Mouse (Mus musculus) adrenal gland (tissue): Measurements from ENCODE around the gene Gm20721.
"Not testable (repeated sequence)": the region's sequence is repeated elsewhere in the genome, so short reads cannot be mapped to it uniquely, and the experiment has no call there.

Source experiments
- intact Hi-C: fragments of 180-260 bp; cut with DNase I; formaldehyde crosslinking; loops from one replicate; pipeline ENCODE4 v1.15.1; 2025

Gm20721 gene

DNA sequence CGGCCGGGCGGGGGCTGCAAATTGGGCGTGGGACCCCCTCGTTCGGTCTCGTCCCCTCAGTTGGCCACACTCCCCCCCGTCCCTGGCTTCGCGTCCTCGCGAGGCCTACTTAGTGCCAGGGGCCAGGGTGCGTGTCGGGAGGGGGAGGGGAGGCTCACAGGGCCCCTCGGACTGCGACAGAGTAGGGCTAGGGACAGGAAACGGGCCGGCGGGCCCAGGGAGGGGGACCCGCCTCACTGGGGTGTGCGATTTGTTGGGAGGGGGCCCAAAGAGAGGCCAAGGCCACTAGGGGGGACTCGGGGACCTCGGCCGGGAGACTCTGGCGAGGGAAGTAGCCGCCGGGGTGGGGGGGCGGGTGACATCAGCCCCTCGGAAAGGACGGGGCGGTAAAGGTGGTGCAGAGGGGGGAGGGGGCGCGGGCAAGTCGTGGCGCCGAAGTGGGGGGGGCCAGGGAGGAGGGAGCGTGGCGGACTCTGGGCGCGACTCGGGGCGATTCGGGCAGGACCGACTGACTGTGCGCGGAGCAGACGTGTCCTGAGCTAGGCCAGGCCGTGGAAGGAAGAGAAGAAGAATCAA is 15.8 kb downstream of the Gm20721 start:
- intact Hi-C loops = no loop called here

- intact Hi-C loops = loop anchor here (5.0 kb wide), 2 partner anchors 87 to 132 kb away; partner anchors contain the start of genes Atp5e and Nelfcd
Observed at GRCm38 (mm10) chr2:174329663-174330615, 16.6 kb downstream of the Gm20721 start.

GRCm38 (mm10) chr2:174328926-174329662 is 17.4 kb downstream of the Gm20721 start:
- intact Hi-C loops = loop anchor here (5.0 kb wide), 2 partner anchors 88 to 133 kb away; partner anchors contain the start of genes Atp5e and Nelfcd

DNA sequence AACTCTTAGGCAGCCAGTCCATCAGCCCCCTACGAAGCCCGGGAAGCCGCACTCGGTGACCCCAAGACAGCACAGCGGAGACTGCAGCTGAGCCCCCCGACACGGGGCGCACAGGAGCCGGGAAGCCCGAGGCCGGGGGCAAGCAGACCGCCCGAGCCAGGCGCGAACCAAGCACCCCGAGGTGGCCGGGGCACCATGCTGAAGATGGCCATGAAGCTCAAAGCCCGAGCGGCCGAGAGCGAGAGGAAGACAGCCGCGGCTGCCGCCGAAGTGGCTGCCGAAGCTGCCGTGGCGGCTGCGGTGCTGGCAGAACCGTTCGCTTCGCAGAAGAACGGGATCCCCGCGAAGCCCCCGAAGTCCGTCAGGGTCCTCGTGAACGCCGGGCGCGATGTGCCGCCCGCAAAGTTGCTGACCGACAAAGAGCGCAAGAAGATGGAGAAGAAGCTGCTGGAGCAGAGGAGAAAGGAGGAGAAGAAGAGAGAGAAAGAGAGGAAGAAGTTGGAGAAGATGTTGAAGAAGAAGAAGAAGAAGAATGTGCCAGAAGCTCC is 18.1 kb downstream of the Gm20721 start:
- intact Hi-C loops = loop anchor here (5.0 kb wide), 2 partner anchors 89 to 134 kb away; partner anchors contain the start of genes Atp5e and Nelfcd

GRCm38 (mm10) chr2:174327295-174327981 is 19.1 kb downstream of the Gm20721 start:
- intact Hi-C loops = loop anchor here (5.0 kb wide), 2 partner anchors 90 to 135 kb away; partner anchors contain the start of genes Atp5e and Nelfcd

DNA sequence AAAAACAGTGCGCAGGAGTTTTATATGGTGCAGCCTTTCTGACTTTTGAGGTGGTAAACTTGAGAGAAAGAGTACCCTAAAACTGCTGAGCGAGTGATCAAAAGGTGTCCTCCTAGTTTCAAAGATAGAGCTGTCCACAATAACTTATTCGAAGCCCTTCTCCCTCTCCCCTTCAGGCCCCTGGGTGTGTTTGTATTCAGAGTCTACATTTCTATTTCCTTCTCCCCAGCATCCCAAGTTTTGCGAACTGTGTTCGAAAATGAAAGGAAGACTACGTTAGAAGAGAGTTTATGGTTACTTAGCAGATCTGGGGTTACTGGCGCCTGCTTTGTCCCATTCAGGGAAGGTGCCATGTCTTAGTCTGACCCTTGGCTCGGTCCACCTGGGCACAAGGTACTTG is 20.0 kb downstream of the Gm20721 start:
- intact Hi-C loops = loop anchor here (5.0 kb wide), 2 partner anchors 91 to 136 kb away; partner anchors contain the start of genes Atp5e and Nelfcd

DNA sequence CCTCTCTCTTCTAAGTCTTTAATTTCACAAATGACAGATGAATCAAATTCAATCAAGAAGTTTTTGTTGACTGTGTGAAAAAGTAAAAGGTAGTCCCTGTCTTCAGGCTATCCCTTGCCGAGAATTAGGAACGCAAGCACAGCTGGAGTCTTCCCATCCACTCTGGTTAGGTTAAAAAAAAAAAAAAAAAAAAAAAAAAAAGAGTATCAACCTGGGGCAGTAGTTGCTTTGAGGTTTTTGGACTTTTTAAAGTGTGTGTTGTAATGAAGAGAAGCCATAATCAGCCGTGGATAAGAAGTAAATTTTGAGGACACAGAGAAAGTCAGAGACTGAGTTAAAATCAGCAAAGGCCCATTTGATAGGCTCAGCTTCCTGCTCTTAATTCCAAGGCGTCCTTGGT is 20.5 kb downstream of the Gm20721 start:
- intact Hi-C loops = loop anchor here (5.0 kb wide), 2 partner anchors 91 to 136 kb away; partner anchors contain the start of genes Atp5e and Nelfcd

DNA sequence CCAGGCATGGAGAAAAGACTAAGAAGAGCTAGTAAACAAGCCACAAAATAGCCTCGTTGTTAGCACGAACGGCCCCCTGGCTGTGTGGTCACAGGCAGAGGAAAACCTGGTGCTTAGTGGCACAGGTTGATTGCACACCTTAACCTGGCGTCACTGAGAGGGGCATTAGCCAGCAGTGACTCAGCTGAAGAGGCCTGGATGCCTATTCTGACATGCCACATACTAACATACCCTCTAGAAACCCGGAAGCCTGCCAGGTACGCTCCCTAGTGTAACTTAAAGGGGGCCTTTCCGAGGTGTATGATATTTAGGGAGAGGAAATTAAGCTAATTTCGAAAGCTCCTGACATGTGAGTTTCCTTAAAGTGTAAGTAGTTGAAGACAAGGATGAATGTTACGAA is 29.9 kb downstream of the Gm20721 start:
- intact Hi-C loops = no loop called here

DNA sequence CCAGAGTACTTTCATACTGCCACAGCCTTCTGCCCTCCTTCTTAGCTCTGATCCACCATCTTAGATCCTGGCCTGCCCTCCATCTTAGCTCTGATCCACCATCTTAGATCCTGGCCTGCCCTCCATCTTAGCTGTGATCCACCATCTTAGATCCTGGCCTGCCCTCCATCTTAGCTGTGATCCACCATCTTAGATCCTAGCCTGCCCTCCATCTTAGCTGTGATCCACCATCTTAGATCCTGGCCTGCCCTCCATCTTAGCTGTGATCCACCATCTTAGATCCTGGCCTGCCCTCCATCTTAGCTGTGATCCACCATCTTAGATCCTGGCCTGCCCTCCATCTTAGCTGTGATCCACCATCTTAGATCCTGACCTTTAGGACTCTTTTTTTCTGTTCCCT is 31.1 kb downstream of the Gm20721 start:
- intact Hi-C loops = not testable (repeated sequence)

- intact Hi-C loops = loop anchor here (2.0 to 5.0 kb wide), 3 partner anchors 140 to 362 kb away; no protein-coding TSS in a partner anchor
Observed at GRCm38 (mm10) chr2:174312661-174313060, 33.9 kb downstream of the Gm20721 start.

DNA sequence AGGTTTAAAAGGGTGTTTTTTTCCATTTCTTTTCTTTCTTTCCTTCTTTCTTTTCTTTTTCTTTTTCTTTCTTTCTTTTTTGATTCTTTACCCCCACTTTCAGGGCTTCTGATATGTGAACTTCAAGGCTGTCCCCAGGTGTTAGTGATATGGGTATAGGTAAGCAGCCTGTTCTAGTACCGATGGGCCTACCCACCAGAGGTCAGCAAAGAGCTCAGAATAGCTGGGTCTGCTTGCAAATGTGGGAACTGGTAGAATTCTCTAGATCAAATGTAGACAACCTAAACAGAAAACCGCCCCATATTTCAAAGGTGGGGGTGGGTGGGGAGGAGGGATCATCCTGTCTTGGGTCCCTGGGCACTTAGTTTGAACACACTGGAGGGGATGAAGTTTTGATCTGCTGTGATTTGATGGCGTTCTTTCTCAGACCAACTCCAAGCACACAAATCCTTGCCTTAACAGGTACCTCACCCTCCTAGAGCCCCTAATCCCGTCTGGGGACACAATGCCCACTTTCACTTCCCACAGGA is 34.3 kb downstream of the Gm20721 start:
- intact Hi-C loops = loop anchor here (2.0 to 5.0 kb wide), 3 partner anchors 141 to 363 kb away; no protein-coding TSS in a partner anchor

DNA sequence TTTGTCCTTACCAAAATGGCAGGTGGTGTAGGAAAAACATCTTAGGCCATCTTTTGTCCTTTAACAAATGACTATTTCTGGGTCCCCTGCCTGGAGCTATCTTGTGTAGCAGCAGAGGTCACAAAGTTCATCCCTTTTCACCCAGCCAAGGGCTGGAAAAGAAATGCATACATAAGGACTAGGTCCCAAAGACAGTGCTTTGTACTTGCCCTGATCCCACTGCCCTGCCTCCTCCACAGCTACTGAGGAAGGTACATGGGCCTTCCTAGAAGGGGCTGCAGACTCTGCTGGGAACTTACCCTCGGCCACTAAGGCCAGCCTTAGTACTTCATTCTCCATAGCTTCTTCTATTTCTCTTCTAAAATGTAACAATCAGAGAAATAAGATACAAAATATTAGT is 34.9 kb downstream of the Gm20721 start:
- intact Hi-C loops = loop anchor here (2.0 to 5.0 kb wide), 5 partner anchors 141 to 589 kb away; no protein-coding TSS in a partner anchor

DNA sequence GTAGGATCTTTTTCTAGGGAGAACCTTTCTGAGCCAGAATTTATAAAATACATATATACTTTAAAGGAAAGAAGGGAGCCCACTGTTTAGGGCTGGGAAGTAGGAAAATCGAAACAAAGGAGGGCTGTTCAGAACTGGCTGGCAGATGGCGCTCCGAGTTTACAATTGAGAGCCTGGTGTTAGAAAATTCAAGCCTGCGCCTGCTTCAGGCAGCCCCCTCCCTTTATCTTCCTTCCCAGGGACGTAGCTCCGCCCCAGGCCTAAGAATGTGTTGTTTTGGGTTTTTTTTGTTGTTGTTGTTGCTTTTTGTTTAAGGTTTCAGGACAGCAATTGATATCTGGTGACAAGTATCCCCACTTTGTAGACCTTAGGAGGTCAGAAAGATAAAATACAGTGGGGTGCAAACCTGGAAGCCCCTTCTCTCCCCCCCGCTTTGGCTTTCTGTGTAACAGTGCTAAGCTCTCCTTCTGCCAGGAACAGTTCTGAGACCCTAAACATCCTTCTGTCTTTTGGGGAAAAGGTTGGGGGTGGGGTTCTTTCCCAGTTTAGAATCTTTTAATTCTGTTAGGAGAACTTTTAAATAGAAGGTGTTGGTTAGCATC is 35.5 kb downstream of the Gm20721 start:
- intact Hi-C loops = loop anchor here (2.0 to 5.0 kb wide), 3 partner anchors 346 to 590 kb away; no protein-coding TSS in a partner anchor

- intact Hi-C loops = no loop called here
Observed at GRCm38 (mm10) chr2:174307903-174308302, 38.6 kb downstream of the Gm20721 start.

DNA sequence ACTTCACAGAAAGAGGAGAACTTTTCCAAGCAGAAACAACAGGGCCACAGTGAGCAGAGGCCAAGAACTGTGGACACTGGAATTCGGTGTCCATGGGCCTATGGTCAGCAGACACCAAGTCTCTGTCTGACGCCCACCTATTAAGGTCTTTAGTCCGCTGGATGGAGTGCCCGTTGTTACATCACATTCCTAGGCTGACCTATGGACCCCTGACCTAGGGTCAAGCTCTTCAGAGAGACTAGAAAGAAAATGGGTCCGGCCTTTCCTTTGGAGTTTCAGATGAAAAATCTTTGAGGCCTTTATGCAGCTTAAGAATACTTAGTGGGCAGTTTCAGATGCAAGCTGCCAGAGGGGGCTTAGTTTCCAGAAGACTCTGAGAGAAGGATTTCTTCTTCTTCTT is 40.9 kb downstream of the Gm20721 start:
- intact Hi-C loops = no loop called here

DNA sequence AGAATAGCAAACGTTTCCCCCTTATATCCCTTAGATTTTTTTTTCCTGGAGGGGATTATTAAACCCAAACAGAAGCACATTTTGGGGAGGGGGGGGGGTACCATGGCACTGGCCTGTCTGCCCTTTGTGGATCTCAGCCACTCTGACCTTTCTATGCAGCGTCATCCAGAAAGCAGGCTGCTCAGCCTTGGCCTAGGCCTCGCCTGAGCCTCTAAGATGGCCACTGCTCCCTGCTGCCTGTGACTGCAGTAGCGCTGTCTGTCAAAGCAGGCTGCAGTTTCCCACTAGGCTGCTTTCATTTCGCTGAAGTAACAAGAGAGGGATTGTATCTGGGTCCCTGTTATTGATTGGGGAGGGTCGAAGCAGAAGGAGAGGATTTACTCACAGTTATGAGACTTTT is 44.0 kb downstream of the Gm20721 start:
- intact Hi-C loops = no loop called here

DNA sequence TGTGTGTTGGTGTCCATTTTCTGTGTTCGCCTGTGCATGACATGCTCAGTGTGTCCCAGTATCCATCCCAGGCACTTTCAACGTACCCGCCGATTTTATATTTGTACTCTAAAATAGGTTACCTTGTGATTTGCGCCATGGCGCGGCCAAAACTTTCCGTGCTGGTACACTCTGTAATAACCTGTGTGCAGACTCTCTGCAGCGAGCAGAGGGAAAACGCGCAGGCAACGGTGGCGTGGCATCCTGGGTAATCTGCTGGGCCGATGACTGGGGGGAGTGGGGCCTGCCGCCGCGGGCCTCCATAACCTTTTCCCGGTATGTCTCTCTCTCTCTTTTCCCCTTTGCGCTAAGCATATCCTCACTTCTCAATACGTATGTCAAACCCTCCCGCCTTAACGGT is 45.8 kb downstream of the Gm20721 start:
- intact Hi-C loops = no loop called here

GRCm38 (mm10) chr2:174300186-174300585 is 46.3 kb downstream of the Gm20721 start:
- intact Hi-C loops = no loop called here

- intact Hi-C loops = loop anchor here (5.0 kb wide), 1 partner anchor 722 kb away; the partner anchor contains the start of gene Ankrd60
Observed at GRCm38 (mm10) chr2:174299771-174300160, 46.7 kb downstream of the Gm20721 start.
